ENCODE assay signal across 8 mouse cellular contexts in genomic region chr5:20880386-20880785, GRCm38 (mm10). TPM values are rescaled to one million over a fixed set of nuclear protein-coding genes. Genes with fewer than 3 reads are reported as not detected.
DNase-seq lines count a peak whose midpoint lies in the region; ATAC-seq and TF ChIP-seq lines count a peak whose summit lies in the region.

No protein-coding gene starts in this region.

- no peaks in the 10 kb centered on the region for H3K27me3 ChIP-seq in embryonic facial prominence, embryonic 14.5 days (replicated peaks; ENCODE audit: control insufficient read depth, insufficient read depth, low read length)
- no peaks in the 10 kb centered on the region for H3K27me3 ChIP-seq in intestine, postnatal 0 days (replicated peaks; ENCODE audit: control insufficient read depth, insufficient read depth, low read length)
- H3K27me3 ChIP-seq in neural tube, embryonic 12.5 days (replicated peaks), result no peaks in the 10 kb centered on the region

- intact Hi-C loops in left cerebral cortex, postnatal 14 days (cut with DNase I), result no loop called here

- no peaks in the 10 kb centered on the region for H3K9me3 ChIP-seq in embryonic facial prominence, embryonic 14.5 days (ENCODE audit: control insufficient read depth, low read length)
- no peaks in the 10 kb centered on the region for H3K9me3 ChIP-seq in intestine, postnatal 0 days (ENCODE audit: control insufficient read depth)
- no peaks in the 10 kb centered on the region for H3K9me3 ChIP-seq in neural tube, embryonic 12.5 days

- H3K4me1 ChIP-seq in embryonic facial prominence, embryonic 14.5 days (ENCODE audit: control insufficient read depth, insufficient read depth, low read length), result peaks cover 19% of the 10 kb centered on the region
- peaks cover 7% of the 10 kb centered on the region; the same call in 1 of the 2 replicates for H3K4me1 ChIP-seq in intestine, postnatal 0 days (replicated peaks; ENCODE audit: control insufficient read depth, insufficient read depth, low read length)
- peaks cover 21% of the 10 kb centered on the region for H3K4me1 ChIP-seq in neural tube, embryonic 12.5 days

- H3K9ac ChIP-seq in embryonic facial prominence, embryonic 14.5 days (ENCODE audit: low read depth, low read length), result peak overlapping the region; percentile 86; the same call in 1 of the 2 replicates
- H3K9ac ChIP-seq in intestine, postnatal 0 days (ENCODE audit: low read depth, low read length), result no peak overlapping the region
- H3K9ac ChIP-seq in neural tube, embryonic 12.5 days, result no peak overlapping the region

- H3K4me3 ChIP-seq in layer of hippocampus, adult 2 months, result peak overlapping the region; percentile 80
- peak overlapping the region; percentile 84 for H3K4me3 ChIP-seq in embryonic facial prominence, embryonic 14.5 days (ENCODE audit: low read depth, low read length)
- no peak overlapping the region; the same call in 1 of the 2 replicates for H3K4me3 ChIP-seq in intestine, postnatal 0 days (ENCODE audit: low read depth, low read length)
- H3K4me3 ChIP-seq in neural tube, embryonic 12.5 days, result peak overlapping the region; percentile 86; the same call in 1 of the 2 replicates

- whole genome bisulfite sequencing in embryonic facial prominence, embryonic 14.5 days, result 67% methylated on average over 2 of the region's 2 CpGs
- 65% methylated on average over 2 of the region's 2 CpGs for WGBS in intestine, postnatal 0 days
- 79% methylated on average over 2 of the region's 2 CpGs for WGBS in neural tube, embryonic 12.5 days

- H3K4me2 ChIP-seq in embryonic facial prominence, embryonic 14.5 days (ENCODE audit: low read depth, low read length), result peak overlapping the region; percentile 57
- peak overlapping the region; percentile 89 for H3K4me2 ChIP-seq in intestine, postnatal 0 days (replicated peaks; ENCODE audit: low read depth)
- peak overlapping the region; percentile 65 for H3K4me2 ChIP-seq in neural tube, embryonic 12.5 days (replicated peaks)

- no peak overlapping the region for H3K27ac ChIP-seq in layer of hippocampus, adult 2 months
- no peak overlapping the region for H3K27ac ChIP-seq in embryonic facial prominence, embryonic 14.5 days (replicated peaks; ENCODE audit: low read depth, low read length)
- no peak overlapping the region for H3K27ac ChIP-seq in intestine, postnatal 0 days (ENCODE audit: low read depth, low read length)
- H3K27ac ChIP-seq in neural tube, embryonic 12.5 days, result no peak overlapping the region

- TF ChIP-seq CTCF in layer of hippocampus, adult 2 months (conservative IDR thresholded peaks at IDR 0.05), result no peak
- no peak for TF ChIP-seq CTCF in intestine, postnatal 0 days (IDR thresholded peaks at IDR 0.05; ENCODE audit: low read depth)

- no peak for DNase-seq in layer of hippocampus, adult 2 months (ENCODE audit: low spot score in 2 of 2)
- no peak for DNase-seq in layer of hippocampus, adult 9-11 months
- DNase-seq in embryonic facial prominence, embryonic 14.5 days (ENCODE audit: low spot score), result no peak
- no peak for DNase-seq in ovary, postnatal 14 days (ENCODE audit: low spot score)
- DNase-seq in left cerebral cortex, postnatal 14 days (ENCODE audit: low spot score in 2 of 2), result no peak

- no peaks in the 10 kb centered on the region for H3K36me3 ChIP-seq in embryonic facial prominence, embryonic 14.5 days (ENCODE audit: control insufficient read depth, insufficient read depth, low read length)
- no peaks in the 10 kb centered on the region for H3K36me3 ChIP-seq in intestine, postnatal 0 days (ENCODE audit: control insufficient read depth, insufficient read depth)
- peaks cover 3% of the 10 kb centered on the region; the same call in 1 of the 2 replicates for H3K36me3 ChIP-seq in neural tube, embryonic 12.5 days

- ATAC-seq in embryonic facial prominence, embryonic 14.5 days (ENCODE audit: low read depth), result no peak
- no peak for ATAC-seq in intestine, postnatal 0 days
- no peak for ATAC-seq in neural tube, embryonic 12.5 days (ENCODE audit: low FRiP score, low read depth)
- no peak for ATAC-seq in CD4-positive, CD25-positive, alpha-beta regulatory T cell, adult 4 months

RNA-seq across cellular contexts. Expression of gene Phtf2, which starts 1.5 kb away (rescaled TPM):
- 10 to 100 TPM; 12.1 to 13.6 TPM for total RNA-seq in layer of hippocampus, adult 2 months (2021)
- 20.3 and 23.0 TPM in 2 replicates for polyA plus RNA-seq in embryonic facial prominence, embryonic 14.5 days (2014; fragmentation: Nextera tagmentation; extraction: Ambion mirVana)
- 2.3 and 3.0 TPM in 2 replicates for polyA plus RNA-seq in intestine, postnatal 0 days (2015; fragmentation: Nextera tagmentation; extraction: Ambion mirVana)
- polyA plus RNA-seq in neural tube, embryonic 12.5 days (2016; fragmentation: Nextera tagmentation; extraction: Ambion mirVana), result 21.1 and 23.4 TPM in 2 replicates
- 10 to 100 TPM; 46.0 to 49.2 TPM for polyA plus RNA-seq in CD4-positive, CD25-positive, alpha-beta regulatory T cell, adult 4 months (2017; shearing (Covaris generic))
- total RNA-seq in left cerebral cortex, postnatal 14 days (2021), result 10 to 100 TPM; 23.2 to 24.9 TPM

RNA-seq across cellular contexts. Expression of gene Tmem60, which starts 1.6 kb away (rescaled TPM):
- total RNA-seq in layer of hippocampus, adult 2 months (2021), result 10 to 100 TPM; 19.7 to 21.8 TPM
- 48.9 and 52.8 TPM in 2 replicates for polyA plus RNA-seq in embryonic facial prominence, embryonic 14.5 days (2014; fragmentation: Nextera tagmentation; extraction: Ambion mirVana)
- polyA plus RNA-seq in intestine, postnatal 0 days (2015; fragmentation: Nextera tagmentation; extraction: Ambion mirVana), result 43.6 and 44.8 TPM in 2 replicates
- polyA plus RNA-seq in neural tube, embryonic 12.5 days (2016; fragmentation: Nextera tagmentation; extraction: Ambion mirVana), result 56.6 and 57.7 TPM in 2 replicates
- polyA plus RNA-seq in CD4-positive, CD25-positive, alpha-beta regulatory T cell, adult 4 months (2017; shearing (Covaris generic)), result 10 to 100 TPM; 45.1 to 57.8 TPM
- total RNA-seq in left cerebral cortex, postnatal 14 days (2021), result 10 to 100 TPM; 22.0 to 23.3 TPM
